Mouse (Mus musculus): ENCODE results near the gene Tmem109. TPM values are rescaled to one million over a fixed set of nuclear protein-coding genes. Genes with fewer than 3 reads are reported as not detected.

Tmem109 gene
- 35.6 and 36.6 TPM in 2 replicates for polyA plus RNA-seq (2016; fragmentation: Nextera tagmentation; extraction: Ambion mirVana)

- H3K27ac ChIP-seq, result peak within 1 kb of the TSS; percentile 95
- H3K36me3 ChIP-seq (replicated peaks), result peaks cover 8% of the 10 kb centered on the region
- 0 out of 2 replicates have a peak, but pooled peaks cover 3% of the 10 kb centered on the region for H3K9me3 ChIP-seq
- H3K27me3 ChIP-seq, result no peaks in the 10 kb centered on the region
- H3K4me3 ChIP-seq (replicated peaks), result peak within 1 kb of the TSS; percentile 54
- under 1% methylated on average over 49 of the region's 49 CpGs for WGBS
- H3K4me1 ChIP-seq, result peaks cover 24% of the 10 kb centered on the region
- H3K9ac ChIP-seq, result peak within 1 kb of the TSS; percentile 64
- peak; percentile 94 for ATAC-seq (ENCODE audit: low FRiP score)
- H3K4me2 ChIP-seq, result peak within 1 kb of the TSS; percentile 77
Measured at GRCm38 (mm10) chr19:10881426-10882154, at the start of gene Tmem109. Tmem109 (minus strand) TSS chr19:10882001.

DNA sequence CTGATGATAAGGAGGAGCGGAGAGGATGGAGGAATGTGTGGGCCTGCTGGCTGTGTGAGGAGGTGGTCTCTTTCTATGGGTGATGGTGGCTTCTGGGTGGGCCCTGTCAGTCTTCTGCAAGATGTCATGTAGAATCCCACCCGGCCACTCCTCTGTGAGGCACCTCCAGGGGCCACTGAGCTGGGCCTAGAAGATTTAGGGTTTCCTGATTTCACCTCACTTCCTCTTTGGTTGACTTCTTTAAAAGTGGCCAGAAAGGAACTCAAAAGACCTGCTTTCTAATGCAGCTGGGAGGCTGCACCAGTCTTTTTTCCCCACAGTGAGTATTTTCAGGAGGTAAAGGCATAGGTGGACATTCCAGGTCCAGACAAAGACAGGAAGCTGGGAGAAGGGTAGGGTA is 48.8 kb upstream of the Tmem109 start:
- 98% methylated on average over 2 of the region's 2 CpGs for WGBS
- H3K36me3 ChIP-seq (replicated peaks), result no peaks in the 10 kb centered on the region
- H3K27ac ChIP-seq, result no peak overlapping the region
- peaks cover 8% of the 10 kb centered on the region for H3K4me1 ChIP-seq
- no peak overlapping the region for H3K4me2 ChIP-seq
- no peak overlapping the region for H3K4me3 ChIP-seq (replicated peaks)
- ATAC-seq (ENCODE audit: low FRiP score), result no peak
- H3K9me3 ChIP-seq, result no peaks in the 10 kb centered on the region
- H3K27me3 ChIP-seq, result peaks cover 7% of the 10 kb centered on the region; the same call in 1 of the 2 replicates
- no peak overlapping the region for H3K9ac ChIP-seq

GRCm38 (mm10) chr19:10926666-10927065 is 44.9 kb upstream of the Tmem109 start:
- no peak overlapping the region for H3K27ac ChIP-seq
- H3K9ac ChIP-seq, result no peak overlapping the region
- peaks cover 6% of the 10 kb centered on the region for H3K4me1 ChIP-seq
- ATAC-seq (ENCODE audit: low FRiP score), result no peak
- H3K27me3 ChIP-seq, result no peaks in the 10 kb centered on the region
- H3K4me2 ChIP-seq, result no peak overlapping the region
- no peaks in the 10 kb centered on the region for H3K36me3 ChIP-seq (replicated peaks)
- H3K9me3 ChIP-seq, result no peaks in the 10 kb centered on the region
- 42% methylated on average over 4 of the region's 4 CpGs for WGBS
- H3K4me3 ChIP-seq (replicated peaks), result no peak overlapping the region

DNA sequence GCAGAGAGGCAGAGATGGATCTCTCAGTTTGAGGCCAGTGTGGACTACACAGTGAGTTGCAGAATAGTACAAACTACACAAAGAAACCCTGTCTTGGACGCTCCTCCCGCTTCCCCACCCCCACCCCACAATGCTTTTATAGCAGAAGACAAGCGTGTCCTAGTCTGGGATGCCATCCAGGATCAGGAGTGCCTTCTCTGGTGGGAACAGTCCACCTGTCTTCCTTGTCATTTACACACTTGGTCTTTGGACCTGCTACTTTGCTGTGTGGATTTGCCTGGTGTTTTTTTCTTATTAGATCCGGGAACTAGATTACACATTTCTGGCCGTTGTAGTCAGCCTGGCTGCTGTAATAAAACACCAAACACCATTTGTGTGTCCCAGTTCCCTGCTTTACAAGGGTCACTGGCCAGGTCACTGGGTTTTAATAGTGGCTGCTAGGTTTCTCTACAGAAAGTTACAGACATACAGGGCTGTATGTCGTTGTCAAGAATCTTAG is 44.4 kb upstream of the Tmem109 start:
- no peak for ATAC-seq (ENCODE audit: low FRiP score)
- no peaks in the 10 kb centered on the region for H3K36me3 ChIP-seq (replicated peaks)
- H3K9me3 ChIP-seq, result no peaks in the 10 kb centered on the region
- 29% methylated on average over 6 of the region's 6 CpGs for WGBS
- no peak overlapping the region for H3K9ac ChIP-seq
- no peak overlapping the region for H3K4me3 ChIP-seq (replicated peaks)
- no peak overlapping the region for H3K27ac ChIP-seq
- no peak overlapping the region for H3K4me2 ChIP-seq
- no peaks in the 10 kb centered on the region for H3K27me3 ChIP-seq
- peaks cover 6% of the 10 kb centered on the region for H3K4me1 ChIP-seq

DNA sequence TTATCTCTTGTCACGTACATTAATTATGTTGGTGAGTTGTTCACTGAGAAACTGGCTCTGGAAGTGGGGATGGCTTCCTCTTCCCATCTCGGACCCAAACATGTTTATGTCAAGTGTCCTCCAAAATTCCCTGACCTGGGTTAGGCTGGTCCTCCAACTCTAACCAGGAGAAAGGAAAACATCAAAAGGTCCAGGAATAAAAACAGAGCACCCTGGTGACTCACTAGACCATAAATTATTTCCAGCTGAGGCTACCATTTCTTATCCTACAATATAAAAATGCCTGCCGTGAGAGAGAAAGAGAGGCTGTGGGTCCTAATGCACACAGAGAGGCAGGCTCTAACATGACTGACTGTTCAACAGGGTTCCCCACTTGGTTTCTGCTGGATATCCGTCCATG is 42.4 kb upstream of the Tmem109 start:
- Histone ChIP-seq H3K4me2 (no peak overlapping the region), H3K36me3 (replicated peaks) (no peaks in the 10 kb centered on the region), H3K27ac (no peak overlapping the region), H3K9ac (no peak overlapping the region), H3K4me1 (peaks cover 6% of the 10 kb centered on the region), H3K27me3 (no peaks in the 10 kb centered on the region), H3K9me3 (no peaks in the 10 kb centered on the region), H3K4me3 (replicated peaks) (no peak overlapping the region)
- WGBS, result 74% methylated on average over 4 of the region's 4 CpGs
- ATAC-seq (ENCODE audit: low FRiP score), result no peak

DNA sequence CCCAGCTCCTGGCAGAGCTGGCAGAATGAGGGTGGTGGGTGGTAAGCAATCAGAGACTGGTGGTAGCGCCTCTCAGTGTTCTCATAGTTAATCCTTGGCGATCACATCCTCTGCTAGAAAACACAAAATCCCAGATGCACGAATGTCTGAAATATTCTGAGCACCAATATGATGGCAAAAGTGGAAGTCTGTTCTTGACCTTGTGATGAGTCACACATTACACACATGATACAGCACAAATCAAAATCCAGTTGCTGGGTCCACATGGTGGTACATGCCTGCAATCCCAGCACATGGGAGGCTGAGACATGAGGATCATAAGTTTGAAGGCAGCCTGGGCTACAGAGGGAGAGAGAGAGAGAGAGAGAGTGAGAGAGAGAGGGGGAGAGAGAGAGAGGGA is 39.3 kb upstream of the Tmem109 start:
- Histone ChIP-seq H3K9me3 (no peaks in the 10 kb centered on the region), H3K9ac (no peak overlapping the region), H3K4me2 (no peak overlapping the region), H3K27ac (no peak overlapping the region), H3K27me3 (no peaks in the 10 kb centered on the region), H3K4me1 (0 out of 2 replicates have a peak, but pooled peaks cover under 1% of the 10 kb centered on the region), H3K36me3 (replicated peaks) (no peaks in the 10 kb centered on the region), H3K4me3 (replicated peaks) (no peak overlapping the region)
- no peak for ATAC-seq (ENCODE audit: low FRiP score)
- WGBS, result 82% methylated on average over 3 of the region's 3 CpGs

GRCm38 (mm10) chr19:10920532-10920931 is 38.7 kb upstream of the Tmem109 start, which contains the start of gene Zp1:
Zp1 (minus strand) TSS chr19:10920632.
- no peak within 1 kb of the TSS for H3K9ac ChIP-seq
- H3K4me2 ChIP-seq, result no peak within 1 kb of the TSS
- no peak for ATAC-seq (ENCODE audit: low FRiP score)
- no peak within 1 kb of the TSS for H3K4me3 ChIP-seq (replicated peaks)
- no peaks in the 10 kb centered on the region for H3K4me1 ChIP-seq
- 70% methylated on average over 2 of the region's 2 CpGs for WGBS
- no peaks in the 10 kb centered on the region for H3K27me3 ChIP-seq
- H3K36me3 ChIP-seq (replicated peaks), result no peaks in the 10 kb centered on the region
- H3K9me3 ChIP-seq, result no peaks in the 10 kb centered on the region
- H3K27ac ChIP-seq, result no peak within 1 kb of the TSS

DNA sequence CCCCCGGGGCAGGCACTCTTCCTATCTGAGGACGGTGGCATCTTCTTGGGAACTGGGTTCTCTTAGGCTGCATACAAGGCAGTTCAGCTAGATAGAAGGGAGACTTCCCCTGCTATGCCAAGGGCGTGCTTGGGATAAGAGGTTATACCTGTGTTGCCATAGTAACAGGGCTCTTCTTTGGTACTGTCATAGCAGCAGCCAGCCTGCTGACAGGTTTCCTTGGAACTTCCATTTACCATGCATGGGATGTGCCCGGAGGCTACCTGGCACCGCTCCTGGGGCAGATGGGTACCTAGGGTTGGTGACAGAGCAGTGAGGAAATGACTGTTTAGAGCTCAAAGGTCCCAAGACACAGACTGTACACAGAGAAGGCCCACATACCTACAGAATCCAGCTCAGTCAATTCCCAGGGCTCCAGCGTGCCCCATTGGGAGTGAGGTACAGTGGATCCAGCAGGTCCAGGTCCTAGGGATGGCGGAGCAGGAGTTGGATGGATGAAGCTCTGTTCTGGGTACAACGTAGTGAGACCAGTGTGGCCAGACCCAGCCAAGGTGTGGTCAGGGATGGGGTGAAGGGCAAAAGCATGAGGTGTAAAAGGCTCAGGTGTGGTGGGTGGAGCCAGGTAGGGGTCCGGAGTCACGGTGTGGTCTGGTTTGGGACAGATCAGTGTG is 36.7 kb upstream of the Tmem109 start:
- H3K36me3 ChIP-seq (replicated peaks), result no peaks in the 10 kb centered on the region
- no peak for ATAC-seq (ENCODE audit: low FRiP score)
- H3K9me3 ChIP-seq, result no peaks in the 10 kb centered on the region
- H3K4me1 ChIP-seq, result no peaks in the 10 kb centered on the region
- H3K27ac ChIP-seq, result no peak overlapping the region
- H3K9ac ChIP-seq, result no peak overlapping the region
- no peak overlapping the region for H3K4me3 ChIP-seq (replicated peaks)
- H3K27me3 ChIP-seq, result no peaks in the 10 kb centered on the region
- no peak overlapping the region for H3K4me2 ChIP-seq
- WGBS, result 87% methylated on average over 10 of the region's 10 CpGs

- Histone ChIP-seq H3K9me3 (no peaks in the 10 kb centered on the region), H3K4me1 (no peaks in the 10 kb centered on the region), H3K9ac (no peak overlapping the region), H3K27ac (no peak overlapping the region), H3K4me3 (replicated peaks) (no peak overlapping the region), H3K4me2 (no peak overlapping the region), H3K36me3 (replicated peaks) (no peaks in the 10 kb centered on the region), H3K27me3 (no peaks in the 10 kb centered on the region)
- ATAC-seq (ENCODE audit: low FRiP score), result no peak
- WGBS, result 70% methylated on average over 5 of the region's 5 CpGs
Measured at GRCm38 (mm10) chr19:10916506-10916905, 34.7 kb upstream of the Tmem109 start.

DNA sequence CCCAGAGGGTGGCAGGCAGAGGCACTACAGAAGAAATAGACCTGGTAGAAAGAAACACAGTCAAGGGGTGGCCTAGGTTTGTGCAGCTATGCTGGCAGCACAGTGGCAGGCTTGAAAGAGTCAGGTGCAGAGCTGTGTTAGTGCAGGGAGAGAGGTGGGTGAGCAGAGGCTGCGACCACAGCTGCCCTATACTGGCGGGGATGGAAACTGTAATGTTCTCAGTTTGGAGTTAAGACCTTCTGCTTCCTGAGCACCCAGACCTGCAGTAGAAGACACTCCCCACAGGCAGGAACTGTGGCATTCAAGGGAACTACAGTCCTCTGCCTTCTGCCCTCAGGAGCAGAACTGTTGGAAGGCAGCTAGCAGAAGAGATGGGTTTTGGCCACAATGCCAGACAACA is 33.1 kb upstream of the Tmem109 start:
- Histone ChIP-seq H3K27me3 (no peaks in the 10 kb centered on the region), H3K4me3 (replicated peaks) (no peak overlapping the region), H3K36me3 (replicated peaks) (no peaks in the 10 kb centered on the region), H3K9me3 (no peaks in the 10 kb centered on the region), H3K27ac (no peak overlapping the region), H3K9ac (no peak overlapping the region), H3K4me1 (no peaks in the 10 kb centered on the region), H3K4me2 (no peak overlapping the region)
- ATAC-seq (ENCODE audit: low FRiP score), result no peak
- WGBS, result 82% methylated on average over 2 of the region's 2 CpGs

DNA sequence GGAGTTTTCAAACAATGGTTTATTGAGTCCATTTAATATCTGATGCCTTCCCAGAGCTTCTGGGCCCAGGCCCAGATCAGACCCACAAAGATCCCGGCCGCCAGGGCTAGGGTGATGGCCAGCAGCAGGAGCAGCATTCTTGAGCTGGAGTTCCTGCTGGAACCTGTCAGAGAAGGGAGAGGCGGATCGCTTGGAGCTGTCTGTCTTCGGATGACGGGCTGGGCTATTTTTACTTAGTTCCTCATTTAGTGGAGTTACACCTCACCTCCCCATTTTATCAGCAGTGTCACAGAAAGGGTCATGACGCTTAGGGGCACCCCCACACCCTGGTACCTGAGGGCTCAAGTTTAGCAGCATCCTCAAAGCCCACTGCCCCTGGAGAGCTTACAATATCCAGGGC is 32.5 kb upstream of the Tmem109 start:
- H3K27me3 ChIP-seq, result no peaks in the 10 kb centered on the region
- no peak overlapping the region for H3K9ac ChIP-seq
- H3K4me3 ChIP-seq (replicated peaks), result no peak overlapping the region
- H3K4me2 ChIP-seq, result no peak overlapping the region
- no peak overlapping the region for H3K27ac ChIP-seq
- H3K9me3 ChIP-seq, result no peaks in the 10 kb centered on the region
- ATAC-seq (ENCODE audit: low FRiP score), result no peak
- no peaks in the 10 kb centered on the region for H3K36me3 ChIP-seq (replicated peaks)
- WGBS, result 89% methylated on average over 7 of the region's 7 CpGs
- no peaks in the 10 kb centered on the region for H3K4me1 ChIP-seq

GRCm38 (mm10) chr19:10909087-10909721 is 27.4 kb upstream of the Tmem109 start:
- WGBS, result 84% methylated on average over 6 of the region's 6 CpGs

More at GRCm38 (mm10) chr19:10909087-10909721, 27.4 kb upstream of the Tmem109 start:
- no peak overlapping the region for H3K9ac ChIP-seq
- no peaks in the 10 kb centered on the region for H3K9me3 ChIP-seq
- H3K4me1 ChIP-seq, result no peaks in the 10 kb centered on the region
- H3K4me3 ChIP-seq (replicated peaks), result no peak overlapping the region
- no peaks in the 10 kb centered on the region for H3K27me3 ChIP-seq
- H3K36me3 ChIP-seq (replicated peaks), result peaks cover 37% of the 10 kb centered on the region
- H3K4me2 ChIP-seq, result no peak overlapping the region
- ATAC-seq (ENCODE audit: low FRiP score), result no peak
- no peak overlapping the region for H3K27ac ChIP-seq

All from forebrain, embryonic 12.5 days (tissue).